Mouse (Mus musculus) heart, embryonic 16.5 days (tissue): ENCODE results near the gene Trim17. TPM values are rescaled to one million over a fixed set of nuclear protein-coding genes. Genes with fewer than 3 reads are reported as not detected.
A peak's percentile ranks its signal among the peaks of the same experiment; 100 is the strongest.

Source experiments
- ATAC-seq: fragments of 200-750 bp; cut with Nextera tagmentation; replicated peaks from 2 replicates; pipeline ENCODE4 v1.8.0; 2017; ENCODE audit warnings: moderate number of reproducible peaks; ENCODE audit not compliant: insufficient read depth, low FRiP score; ENCODE audit errors: extremely low read depth
- H3K27ac ChIP-seq: fragments of 300-500 bp; sonication (generic); 2 replicates; pipeline ENCODE4 v1.5.1; 2014; ENCODE audit warnings: mild to moderate bottlenecking, low read length, control low read depth, moderate library complexity
- H3K27me3 ChIP-seq: fragments of 300-500 bp; sonication (generic); 2 replicates; pipeline ENCODE4 v1.6.1; 2014; ENCODE audit warnings: low read length, mixed read lengths; ENCODE audit not compliant: control insufficient read depth, insufficient read depth
- H3K36me3 ChIP-seq: fragments of 300-500 bp; sonication (generic); 2 replicates; pipeline ENCODE4 v1.6.1; 2014; ENCODE audit not compliant: control insufficient read depth, insufficient read depth
- H3K4me1 ChIP-seq: fragments of 300-500 bp; sonication (generic); 2 replicates; pipeline ENCODE4 v1.6.1; 2014; ENCODE audit warnings: low read length, mixed read lengths; ENCODE audit not compliant: control insufficient read depth, insufficient read depth
- H3K4me2 ChIP-seq: fragments of 300-500 bp; sonication (generic); 2 replicates; pipeline ENCODE4 v1.6.1; 2014; ENCODE audit warnings: low read depth, mild to moderate bottlenecking, control low read depth, low read length
- H3K4me3 ChIP-seq: fragments of 300-500 bp; sonication (generic); 2 replicates; pipeline ENCODE4 v1.5.1; 2014; ENCODE audit warnings: mild to moderate bottlenecking, control low read depth, low read length
- H3K9ac ChIP-seq: fragments of 300-500 bp; sonication (generic); 2 replicates; pipeline ENCODE4 v1.6.1; 2014; ENCODE audit warnings: low read length, control low read depth
- H3K9me3 ChIP-seq: fragments of 300-500 bp; sonication (generic); replicated peaks from 2 replicates; pipeline ENCODE4 v1.6.1; 2016; ENCODE audit warnings: low read length; ENCODE audit not compliant: control insufficient read depth
- WGBS: fragments of 180-500 bp; shearing (Covaris S2); extraction: QIAGEN DNeasy Blood & Tissue Kit; methylation state at CpG from one replicate; pipeline ENCODE4 v1.1.7; 2014; 5-methylcytosine and 5-hydroxymethylcytosine counted together
- polyA plus RNA-seq: library from polyadenylated mRNA; unstranded; fragments of >200 nt; fragmentation: Nextera tagmentation; extraction: Ambion mirVana; gene quantifications from 2 replicates; pipeline ENCODE4 v1.2.1, GENCODE M21; 2015

Gene Trim17
- polyA plus RNA-seq: 0.26 and 0.39 TPM in 2 replicates

GRCm38 (mm10) chr11:58954420-58955142 lies at the start of gene Trim17, which contains the start of gene Hist3h2a:
Trim17 (plus strand) TSS chr11:58954685.
Hist3h2a (plus strand) TSS chr11:58954685.
- H3K4me2 ChIP-seq: peak within 1 kb of the TSS; percentile 96
- H3K9me3 ChIP-seq: no peaks in the 10 kb centered on the region
- peak within 1 kb of the TSS; percentile 88 for H3K9ac ChIP-seq
- peak within 1 kb of the TSS; percentile 100 for H3K27ac ChIP-seq
- under 1% methylated on average over 49 of the region's 49 CpGs for WGBS
- peak; percentile 95 for ATAC-seq
- H3K4me3 ChIP-seq: peak within 1 kb of the TSS; percentile 78
- H3K27me3 ChIP-seq: peaks cover 4% of the 10 kb centered on the region
- peaks cover 33% of the 10 kb centered on the region for H3K4me1 ChIP-seq
- H3K36me3 ChIP-seq: peaks cover 2% of the 10 kb centered on the region; the same call in 1 of the 2 replicates

- no peaks in the 10 kb centered on the region for H3K27me3 ChIP-seq
- no peak overlapping the region for H3K27ac ChIP-seq
- H3K4me3 ChIP-seq: no peak overlapping the region
- peaks cover 8% of the 10 kb centered on the region for H3K4me1 ChIP-seq
- 0 out of 2 replicates have a peak overlapping the region, but pooled peaks have one; percentile 95 for H3K4me2 ChIP-seq
- 50% methylated on average over 5 of the region's 6 CpGs for WGBS
- ATAC-seq: no peak
- no peak overlapping the region for H3K9ac ChIP-seq
- peaks cover 13% of the 10 kb centered on the region for H3K36me3 ChIP-seq
- H3K9me3 ChIP-seq: no peaks in the 10 kb centered on the region
Observed at GRCm38 (mm10) chr11:58904838-58905237, 49.6 kb upstream of the Trim17 start.

- no peaks in the 10 kb centered on the region for H3K36me3 ChIP-seq
- no peak for ATAC-seq
- no peaks in the 10 kb centered on the region for H3K9me3 ChIP-seq
- no peak overlapping the region for H3K27ac ChIP-seq
- H3K4me1 ChIP-seq: peaks cover 6% of the 10 kb centered on the region; the same call in 1 of the 2 replicates
- H3K4me2 ChIP-seq: no peak overlapping the region
- H3K27me3 ChIP-seq: no peaks in the 10 kb centered on the region
- H3K9ac ChIP-seq: no peak overlapping the region
- WGBS: 54% methylated on average over 1 of the region's 1 CpGs
- H3K4me3 ChIP-seq: no peak overlapping the region
Observed at GRCm38 (mm10) chr11:58913776-58914175, 40.7 kb upstream of the Trim17 start.

- ATAC-seq: peak; percentile 47; the same call in 1 of the 2 replicates
Observed at GRCm38 (mm10) chr11:58914461-58915028, 39.9 kb upstream of the Trim17 start.

GRCm38 (mm10) chr11:58916879-58917744 lies 37.4 kb upstream of the Trim17 start:
- H3K27ac ChIP-seq: no peak overlapping the region
- H3K4me1 ChIP-seq: peaks cover 6% of the 10 kb centered on the region; the same call in 1 of the 2 replicates
- WGBS: 50% methylated on average over 14 of the region's 14 CpGs
- no peaks in the 10 kb centered on the region for H3K27me3 ChIP-seq
- no peak overlapping the region for H3K4me2 ChIP-seq
- no peak for ATAC-seq
- H3K9ac ChIP-seq: no peak overlapping the region
- H3K4me3 ChIP-seq: no peak overlapping the region
- no peaks in the 10 kb centered on the region for H3K36me3 ChIP-seq
- no peaks in the 10 kb centered on the region for H3K9me3 ChIP-seq

More at GRCm38 (mm10) chr11:58914461-58915028, 39.9 kb upstream of the Trim17 start:
- no peak overlapping the region for H3K27ac ChIP-seq
- peak overlapping the region; percentile 68 for H3K4me2 ChIP-seq
- no peaks in the 10 kb centered on the region for H3K27me3 ChIP-seq
- H3K4me3 ChIP-seq: peak overlapping the region; percentile 51
- H3K36me3 ChIP-seq: no peaks in the 10 kb centered on the region
- no peaks in the 10 kb centered on the region for H3K9me3 ChIP-seq
- WGBS: 13% methylated on average over 17 of the region's 17 CpGs
- peaks cover 6% of the 10 kb centered on the region; the same call in 1 of the 2 replicates for H3K4me1 ChIP-seq
- peak overlapping the region; percentile 69 for H3K9ac ChIP-seq

- WGBS: 84% methylated on average over 12 of the region's 12 CpGs
- H3K4me2 ChIP-seq: no peak within 1 kb of the TSS
- no peak within 1 kb of the TSS for H3K9ac ChIP-seq
- peaks cover 6% of the 10 kb centered on the region; the same call in 1 of the 2 replicates for H3K4me1 ChIP-seq
- no peak for ATAC-seq
- H3K9me3 ChIP-seq: no peaks in the 10 kb centered on the region
- no peaks in the 10 kb centered on the region for H3K27me3 ChIP-seq
- no peaks in the 10 kb centered on the region for H3K36me3 ChIP-seq
- H3K27ac ChIP-seq: no peak within 1 kb of the TSS
- no peak within 1 kb of the TSS for H3K4me3 ChIP-seq
Observed at GRCm38 (mm10) chr11:58917745-58918366, 36.6 kb upstream of the Trim17 start, which contains the start of gene Btnl10. Btnl10 (plus strand) TSS chr11:58917908.

- no peaks in the 10 kb centered on the region for H3K36me3 ChIP-seq
- no peak for ATAC-seq
- H3K4me1 ChIP-seq: peaks cover 6% of the 10 kb centered on the region; the same call in 1 of the 2 replicates
- no peak overlapping the region for H3K4me3 ChIP-seq
- WGBS: 63% methylated on average over 5 of the region's 5 CpGs
- H3K27me3 ChIP-seq: no peaks in the 10 kb centered on the region
- H3K27ac ChIP-seq: no peak overlapping the region
- no peak overlapping the region for H3K4me2 ChIP-seq
- H3K9me3 ChIP-seq: no peaks in the 10 kb centered on the region
- H3K9ac ChIP-seq: no peak overlapping the region
Observed at GRCm38 (mm10) chr11:58918759-58919158, 35.7 kb upstream of the Trim17 start.

GRCm38 (mm10) chr11:58922420-58922819 lies 32.1 kb upstream of the Trim17 start:
- no peak overlapping the region for H3K4me3 ChIP-seq
- no peaks in the 10 kb centered on the region for H3K4me1 ChIP-seq
- H3K9ac ChIP-seq: no peak overlapping the region
- H3K36me3 ChIP-seq: no peaks in the 10 kb centered on the region
- no peaks in the 10 kb centered on the region for H3K27me3 ChIP-seq
- no peak for ATAC-seq
- no peak overlapping the region for H3K27ac ChIP-seq
- H3K4me2 ChIP-seq: no peak overlapping the region
- 79% methylated on average over 9 of the region's 9 CpGs for WGBS
- H3K9me3 ChIP-seq: no peaks in the 10 kb centered on the region
